Mouse (Mus musculus) kidney, adult 2 months (tissue): ENCODE data around the gene Muc15.

Source experiments
- CTCF ChIP-seq: fragments of 200-500 bp; conservative IDR thresholded peaks from 2 replicates; pipeline ENCODE4 v1.5.1; 2011; ENCODE audit warnings: low read depth, mild to moderate bottlenecking, control low read depth, low read length, moderate library complexity, mixed read lengths; ENCODE audit not compliant: insufficient read depth, insufficient read length
- POLR2A ChIP-seq: fragments of 200-500 bp; IDR thresholded peaks from one replicate; pipeline ENCODE4 v1.6.1; 2011; ENCODE audit warnings: low read depth, low read length, control low read depth

DNA sequence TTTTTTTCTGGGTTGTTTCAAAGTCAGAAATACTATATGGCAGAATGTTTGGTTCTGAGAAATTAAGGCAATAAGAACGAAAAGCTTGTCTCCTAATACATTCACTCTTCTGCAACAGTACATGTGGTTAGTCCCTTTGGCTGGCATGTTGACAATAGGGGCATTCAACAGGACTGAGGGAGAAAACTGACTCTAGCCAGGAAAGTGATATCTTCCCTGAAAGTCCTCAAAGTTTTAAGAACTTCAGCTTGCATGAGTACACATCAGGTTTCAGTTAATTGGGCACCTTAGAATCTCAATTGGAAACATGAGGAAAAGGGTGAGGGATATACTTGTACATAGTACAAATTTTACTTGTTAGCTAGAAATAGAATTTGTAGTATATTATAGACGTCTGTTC, 16.8 kb downstream of the Muc15 start:
- TF ChIP-seq POLR2A (no peak), CTCF (no peak)
